Mouse (Mus musculus) fat pad, adult 2 months (tissue): ENCODE results near the gene Uvrag.
A peak's percentile ranks its signal among the peaks of the same experiment; 100 is the strongest.

Experiments used
- DNase-seq: peaks from one replicate; pipeline ENCODE4 v3.0.0-alpha.2; 2011; ENCODE audit warnings: low read depth, low spot score; ENCODE audit errors: extremely low read depth

The Uvrag gene

DNA sequence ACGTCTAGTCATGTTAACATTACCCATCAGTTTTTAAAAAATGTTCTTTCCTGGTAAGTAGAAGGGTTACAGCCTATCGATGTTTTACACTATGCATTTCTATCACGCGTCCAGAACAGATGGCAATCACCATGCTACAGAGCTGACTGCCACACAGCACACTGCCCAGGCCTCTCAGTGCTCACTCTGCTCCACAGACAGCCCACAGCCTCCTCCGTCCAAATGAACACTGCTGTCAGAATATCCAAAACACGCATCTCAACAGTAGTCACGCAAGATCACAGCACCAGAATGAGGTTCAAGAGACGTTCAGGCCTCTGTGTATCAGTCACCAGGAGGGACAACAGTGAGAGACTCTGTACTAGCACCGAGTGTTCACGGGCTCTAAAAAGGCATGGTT is 115.0 kb downstream of the Uvrag start:
- DNase-seq: no peak

DNA sequence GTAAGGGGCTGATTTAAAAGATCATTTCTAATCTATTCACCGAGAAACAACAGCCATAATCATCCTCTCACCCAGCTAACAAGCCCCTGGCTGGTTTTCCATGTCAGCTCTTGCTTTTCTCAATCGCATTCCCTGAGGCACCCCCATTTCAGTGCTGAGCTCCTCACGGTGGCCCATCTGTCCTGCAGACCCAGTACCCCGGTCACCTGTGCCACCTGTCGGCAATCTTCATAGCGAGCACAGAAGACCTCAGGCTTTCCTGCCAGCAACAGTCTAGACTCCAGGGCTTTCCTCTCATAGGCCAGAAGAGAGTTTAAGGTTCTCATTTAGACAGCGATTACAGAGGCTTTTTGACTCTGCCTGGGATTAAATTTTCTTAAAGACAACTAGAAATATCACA is 115.7 kb downstream of the Uvrag start:
- DNase-seq: no peak

DNA sequence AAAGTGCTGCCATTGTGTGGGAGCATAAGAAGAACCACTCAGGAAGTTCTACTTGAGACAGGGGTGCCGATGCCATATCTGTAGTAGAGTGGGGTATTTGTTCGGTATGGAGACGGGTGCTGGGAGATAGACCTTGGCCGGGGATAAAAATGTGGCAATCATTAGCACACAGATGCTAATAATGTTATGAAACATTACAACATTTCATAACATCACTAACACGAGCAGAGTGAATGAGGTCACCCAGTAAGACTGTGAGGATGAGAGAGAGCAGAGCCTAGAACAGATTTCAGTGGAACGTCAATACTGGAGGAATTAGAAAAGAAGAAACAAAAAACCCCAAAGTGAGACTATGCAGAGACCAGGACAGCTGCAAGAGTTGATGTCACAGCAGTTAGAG is 116.2 kb downstream of the Uvrag start:
- DNase-seq: peak; percentile 37

DNA sequence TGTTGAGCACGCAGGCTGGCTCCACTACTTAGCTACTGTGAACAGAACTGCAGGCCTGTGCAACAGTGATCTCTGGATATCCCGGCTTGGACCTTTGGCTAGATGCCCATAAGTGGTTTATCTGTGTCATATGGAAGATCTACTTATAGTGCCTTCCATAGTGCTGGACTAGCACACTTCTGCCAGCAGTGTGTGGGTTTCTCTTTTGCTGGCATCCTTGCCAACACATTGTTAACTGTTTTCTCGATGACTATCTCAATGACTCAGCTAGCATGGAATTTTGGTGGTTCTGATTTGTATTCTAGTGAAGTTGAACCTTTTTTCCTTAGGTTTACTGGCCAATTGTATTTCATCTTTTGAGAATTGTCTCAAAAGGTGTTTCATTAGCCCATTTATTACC is 117.0 kb downstream of the Uvrag start:
- peak; percentile 67 for DNase-seq

DNA sequence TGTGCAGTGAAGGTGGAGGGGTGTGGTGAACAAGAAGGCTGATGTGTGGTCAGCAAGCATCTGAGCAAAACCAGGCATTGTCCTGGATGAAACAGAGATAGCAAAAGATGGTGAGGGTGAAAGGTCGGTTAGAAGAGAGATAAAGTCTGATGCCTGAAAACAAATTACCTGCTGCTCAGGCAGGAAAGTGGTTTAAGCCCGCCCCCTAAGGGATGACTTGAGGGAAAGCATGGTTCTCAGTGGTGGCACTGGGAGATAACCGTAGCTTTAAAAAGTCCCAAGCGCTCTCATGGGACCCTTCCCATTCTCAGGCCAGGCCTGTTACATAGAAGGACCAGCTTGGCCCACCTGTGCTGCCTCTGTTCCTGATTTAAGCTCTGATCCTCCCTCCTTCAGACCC is 119.7 kb downstream of the Uvrag start:
- DNase-seq: no peak

DNA sequence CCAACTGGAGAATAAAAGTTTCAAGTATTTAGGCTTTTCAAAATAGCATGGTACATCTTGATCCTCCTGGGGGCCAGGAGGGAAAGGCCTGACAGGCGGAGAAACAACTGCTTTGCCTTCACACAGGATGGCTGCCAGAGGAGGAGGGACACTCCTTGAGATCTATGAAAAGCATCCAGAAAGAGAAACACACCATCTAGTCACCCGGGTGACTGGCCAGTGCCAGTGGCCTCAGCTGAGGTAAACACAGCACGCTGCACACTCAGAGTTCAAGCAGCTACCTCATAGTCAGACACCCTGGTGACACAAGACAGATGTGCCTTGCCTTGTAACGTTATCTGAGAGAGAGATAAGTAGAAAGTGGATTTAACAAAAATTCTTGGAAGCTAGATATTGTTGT is 120.6 kb downstream of the Uvrag start:
- DNase-seq: no peak

DNA sequence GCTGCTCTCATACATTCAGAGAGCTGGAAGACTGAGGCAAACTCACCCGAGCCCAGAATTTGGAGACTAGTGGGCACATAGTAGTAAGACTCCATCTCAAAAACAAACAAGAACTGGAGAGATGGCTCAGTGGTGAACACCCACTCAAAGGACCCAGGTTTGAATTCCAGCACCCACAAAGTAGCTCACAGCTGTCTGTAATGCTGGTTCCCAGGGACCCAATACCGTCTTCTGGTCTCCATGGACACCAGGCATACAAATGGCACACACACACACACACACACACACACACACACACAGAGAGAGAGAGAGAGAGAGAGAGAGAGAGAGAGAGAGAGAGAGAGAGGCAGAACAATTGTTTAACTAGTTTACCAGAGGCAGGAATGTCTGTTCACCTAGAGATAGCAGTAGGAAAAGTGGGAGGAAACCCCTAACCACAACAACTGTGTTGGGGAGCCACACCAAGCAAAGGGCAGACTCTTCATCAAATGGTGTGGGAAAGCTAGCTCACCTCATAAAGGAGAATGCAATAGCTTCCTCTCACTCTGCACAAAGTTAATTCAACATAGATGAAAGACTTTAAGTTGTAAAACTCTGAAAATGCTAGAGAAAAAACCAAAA is 123.6 kb downstream of the Uvrag start:
- no peak for DNase-seq

DNA sequence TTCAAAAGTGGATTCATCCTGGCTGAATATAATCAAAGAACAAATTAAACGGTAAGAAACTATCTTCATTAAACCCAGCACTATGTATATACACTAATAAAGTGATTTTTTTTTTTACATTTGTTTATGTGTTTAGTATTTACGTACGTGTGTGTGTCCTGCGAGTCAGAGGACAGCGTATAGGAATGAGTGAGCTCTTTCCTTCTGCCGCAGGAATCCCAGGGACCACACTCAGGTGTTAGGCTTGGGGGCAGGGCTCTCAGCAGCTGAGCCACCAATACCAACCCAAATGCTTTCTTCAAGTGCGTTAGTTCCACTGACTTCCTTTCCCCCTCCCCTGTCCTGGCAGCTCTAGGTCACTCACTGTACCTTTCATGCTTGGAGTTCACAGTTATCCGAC is 125.0 kb downstream of the Uvrag start:
- no peak for DNase-seq

DNA sequence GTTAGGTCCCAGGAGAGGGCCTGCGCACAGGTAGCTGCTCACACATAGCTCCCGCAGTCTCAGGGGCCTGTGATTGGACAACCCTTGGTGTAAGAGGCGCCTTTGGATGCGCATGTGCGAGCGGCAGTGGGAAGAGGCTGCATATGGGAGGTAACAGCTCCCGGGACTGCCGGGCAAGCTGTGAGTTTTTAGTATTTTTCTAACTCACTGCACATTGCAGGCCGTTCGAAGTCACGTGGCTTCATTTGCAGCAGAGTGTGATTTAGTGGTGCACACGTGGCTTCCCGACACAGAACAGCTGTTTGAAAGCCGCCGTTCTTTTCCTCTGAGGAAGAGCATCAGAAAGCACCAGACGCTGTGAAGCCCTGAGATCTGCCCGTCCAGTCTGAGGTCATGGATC is 125.5 kb downstream of the Uvrag start:
- no peak for DNase-seq

DNA sequence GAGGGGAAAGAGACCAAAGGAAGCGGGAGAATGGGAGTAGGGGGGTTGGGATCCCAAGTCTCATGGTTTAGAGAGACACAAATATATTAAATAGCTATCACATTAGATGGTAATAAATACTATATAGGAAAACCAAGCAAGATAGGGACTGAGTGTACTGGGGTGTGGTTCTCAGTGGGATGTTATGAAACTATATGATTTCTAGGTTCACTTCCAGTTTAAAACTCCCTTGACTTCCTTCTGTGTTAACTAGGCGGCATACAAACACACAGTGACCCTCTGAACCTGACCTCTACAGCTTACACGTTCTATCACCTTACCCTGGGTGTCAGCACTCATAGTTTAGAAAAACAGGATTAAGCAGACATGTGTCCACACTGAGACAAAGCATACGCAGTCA is 126.3 kb downstream of the Uvrag start:
- no peak for DNase-seq

DNA sequence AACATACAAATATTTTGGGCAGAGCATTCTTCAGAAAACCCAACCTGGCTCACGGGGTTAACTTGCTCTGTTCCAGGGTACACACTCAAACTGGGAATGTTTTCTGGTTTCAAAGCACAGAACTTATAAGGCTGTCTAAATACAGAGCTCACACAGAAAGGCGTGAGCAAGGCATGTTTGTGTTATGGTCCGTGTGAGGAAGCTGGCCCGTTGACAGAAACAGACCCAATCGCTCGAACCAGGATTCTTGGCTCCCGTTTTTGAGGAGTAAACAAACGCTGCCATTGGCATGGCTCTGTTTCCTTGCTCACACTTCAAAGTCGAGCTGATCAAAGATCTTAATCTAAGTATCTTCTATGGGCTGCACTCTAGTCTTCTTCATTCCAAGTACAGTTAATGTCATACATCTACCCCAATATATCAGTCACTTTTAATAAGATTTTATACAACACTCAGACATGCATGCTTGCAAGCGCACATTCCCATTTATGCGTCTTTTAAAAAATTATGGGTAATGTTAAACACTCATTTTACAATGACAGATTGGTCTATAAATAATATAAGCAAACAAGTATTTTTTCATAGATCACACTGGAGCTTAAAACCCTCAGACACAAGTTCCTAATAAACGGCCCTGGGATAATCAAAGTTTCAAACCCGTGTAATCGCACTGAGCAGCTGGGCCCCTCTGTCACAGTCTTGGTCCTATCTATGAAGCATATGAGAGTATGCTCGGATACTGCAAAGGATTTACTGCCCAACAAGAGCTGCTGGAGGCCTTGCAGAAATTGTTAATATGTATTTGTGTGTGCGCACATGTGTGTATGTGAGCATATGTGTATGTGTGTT is 133.2 kb downstream of the Uvrag start:
- DNase-seq: no peak

DNA sequence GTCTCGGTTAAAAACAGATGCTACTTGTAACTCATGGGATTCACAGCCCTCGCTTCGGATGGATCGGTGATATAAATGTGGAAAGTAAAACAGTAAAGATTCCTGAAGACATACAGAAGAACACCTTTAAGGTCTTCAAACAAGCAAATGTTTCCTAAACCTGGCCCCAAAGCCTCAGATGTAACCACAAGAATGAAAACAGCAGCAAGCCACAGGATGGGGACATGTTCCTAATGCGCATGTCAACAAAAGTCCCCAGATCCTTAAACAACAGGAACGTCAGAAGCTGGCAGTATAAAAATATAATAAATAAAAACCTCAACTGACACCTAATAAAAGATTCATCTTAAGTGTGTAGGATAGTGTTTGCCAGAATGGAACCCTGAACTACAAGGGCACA is 137.7 kb downstream of the Uvrag start:
- DNase-seq: no peak

DNA sequence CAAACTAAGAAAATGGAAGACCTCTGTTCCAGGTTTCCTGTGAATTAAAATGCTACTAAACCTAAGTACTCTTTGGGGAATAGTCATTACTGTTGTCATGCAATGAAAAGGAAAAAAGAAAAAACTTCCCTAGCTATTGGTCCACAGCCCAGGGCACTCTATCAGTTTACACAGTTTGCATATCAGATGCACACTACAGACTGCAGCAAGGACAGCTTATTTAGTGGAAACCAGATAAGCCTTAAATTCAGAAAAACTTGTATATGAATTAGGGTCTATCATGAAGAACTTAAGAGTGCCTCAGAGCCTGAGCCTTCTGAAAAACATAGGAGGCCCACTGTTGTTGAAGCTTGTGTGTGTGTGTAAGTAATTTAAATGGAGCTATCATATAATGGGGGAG is 142.2 kb downstream of the Uvrag start:
- DNase-seq: no peak

DNA sequence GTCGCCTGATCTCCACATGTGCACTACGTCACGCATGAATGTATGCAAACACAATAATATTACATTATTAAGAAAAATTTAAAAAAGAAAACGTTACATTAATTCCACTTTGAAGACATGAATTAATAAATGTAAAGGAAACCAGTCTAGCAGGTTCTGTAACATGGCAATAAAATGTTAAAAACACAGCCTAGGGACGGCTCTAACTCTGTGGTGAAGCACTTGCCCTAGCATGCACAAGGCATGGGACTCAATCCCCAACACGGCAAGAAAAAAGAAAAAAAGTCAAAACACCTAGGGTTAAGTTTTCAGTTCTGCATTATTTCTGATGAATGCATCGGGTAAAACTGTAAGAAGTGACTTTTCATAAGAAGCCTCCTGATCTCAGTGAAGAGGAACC is 143.2 kb downstream of the Uvrag start:
- DNase-seq: peak; percentile 49

DNA sequence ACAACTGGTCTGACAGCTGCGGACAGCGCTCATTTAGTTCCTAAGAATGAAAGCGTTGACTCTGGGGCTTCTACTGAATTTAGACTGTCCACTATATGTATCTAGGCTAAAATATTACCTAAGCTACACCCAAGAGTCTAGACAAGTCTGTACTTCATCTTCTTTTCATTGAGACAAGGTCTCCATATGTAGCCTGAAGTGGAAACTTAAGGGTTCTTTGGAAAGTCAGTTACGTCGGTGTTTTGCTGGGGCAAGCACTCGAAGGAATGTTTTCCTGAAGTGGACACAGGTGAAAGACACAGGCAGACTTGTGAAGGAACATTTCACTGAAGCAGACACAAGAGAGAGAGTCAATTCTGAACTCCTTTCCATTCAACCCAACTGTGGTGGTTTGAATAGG is 144.2 kb downstream of the Uvrag start:
- DNase-seq: no peak

DNA sequence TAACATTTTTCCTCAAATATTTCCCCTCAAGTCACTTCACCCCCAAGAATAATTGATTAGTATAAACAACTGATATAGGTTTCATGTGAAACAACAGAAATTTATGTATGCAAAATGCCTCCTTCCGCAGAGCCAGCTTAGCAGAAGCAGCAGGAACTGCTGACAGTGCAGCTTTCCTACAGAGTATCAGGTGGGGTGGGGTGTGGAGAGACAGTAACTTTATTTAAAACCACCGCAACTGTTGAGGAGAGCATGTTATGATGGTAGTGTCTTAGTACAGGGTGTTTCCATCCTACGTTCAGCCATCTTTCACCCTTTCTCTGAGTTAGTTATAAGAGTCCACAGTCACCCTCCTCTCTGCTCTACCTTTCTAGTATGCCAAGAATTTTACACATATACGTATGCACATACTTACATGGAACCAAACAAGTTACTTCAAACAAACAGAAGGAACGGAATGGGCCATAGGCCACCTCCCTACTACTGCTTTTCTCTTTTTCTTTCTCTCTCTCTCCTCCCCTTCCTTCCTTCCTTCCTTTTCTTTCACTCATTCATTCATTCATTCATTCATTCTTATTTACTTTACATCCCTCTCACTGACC is 145.7 kb downstream of the Uvrag start:
- no peak for DNase-seq

DNA sequence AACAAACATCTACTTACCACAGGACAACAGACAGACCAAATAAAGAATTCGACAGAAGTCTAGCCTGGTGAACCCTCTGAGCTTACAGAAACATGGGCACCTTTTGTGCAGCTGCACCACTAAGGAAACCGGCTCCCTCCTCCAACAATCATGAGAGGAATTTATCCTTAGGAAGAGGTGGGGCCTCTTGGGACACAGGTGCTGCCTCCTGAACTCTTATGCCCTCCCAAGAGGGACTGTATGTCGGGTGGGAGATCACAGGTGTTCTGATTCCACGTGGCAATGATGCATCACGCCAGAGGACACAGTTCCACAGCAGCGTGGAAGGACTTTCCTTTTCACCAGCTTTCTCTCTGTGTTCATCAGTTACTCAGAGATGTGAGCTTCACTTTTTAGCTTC is 146.8 kb downstream of the Uvrag start:
- DNase-seq: no peak

DNA sequence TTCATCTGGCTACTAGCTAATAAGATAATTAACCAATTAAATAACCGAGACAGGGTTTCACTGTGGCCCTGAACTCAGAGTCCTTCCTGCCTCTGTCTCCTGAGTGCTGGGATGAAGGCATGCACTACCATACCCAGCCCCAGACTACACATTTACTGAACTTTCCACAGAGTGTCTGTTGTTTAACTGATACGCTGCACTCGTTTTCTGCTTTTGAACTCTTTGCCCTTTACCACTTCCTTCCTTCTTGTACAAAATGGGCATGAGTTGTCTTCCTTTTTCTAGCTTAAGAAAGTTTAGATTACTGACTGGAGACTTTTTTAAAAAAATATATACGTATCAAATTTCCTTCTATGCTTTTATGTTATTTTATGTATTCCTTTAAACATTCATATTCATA is 147.5 kb downstream of the Uvrag start:
- DNase-seq: no peak

DNA sequence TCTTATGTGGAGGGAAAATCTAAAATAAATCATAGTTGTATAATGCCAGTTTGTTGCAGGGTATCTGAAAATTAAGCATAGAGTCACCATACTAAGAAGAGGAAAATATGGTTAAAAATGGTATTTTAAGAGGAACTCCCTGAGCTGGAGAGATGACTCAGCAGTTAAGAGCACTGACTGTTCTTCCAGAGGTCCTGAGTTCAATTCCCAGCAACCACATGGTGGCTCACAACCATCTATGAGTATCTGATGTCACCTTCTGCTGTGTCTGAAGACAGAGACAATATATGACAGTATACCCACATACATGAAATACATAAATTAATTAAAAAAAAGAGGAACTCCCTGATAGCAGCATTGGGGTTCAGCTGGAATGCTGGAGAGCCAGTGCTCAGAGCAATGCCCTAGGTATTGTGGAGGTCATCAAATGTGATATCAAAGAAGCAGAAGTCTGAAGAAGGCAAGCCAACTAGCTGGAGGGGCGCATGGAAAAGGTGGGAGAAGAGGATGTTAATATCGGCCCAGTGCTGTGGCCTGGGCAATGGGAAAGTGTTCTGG is 149.7 kb downstream of the Uvrag start:
- no peak for DNase-seq

DNA sequence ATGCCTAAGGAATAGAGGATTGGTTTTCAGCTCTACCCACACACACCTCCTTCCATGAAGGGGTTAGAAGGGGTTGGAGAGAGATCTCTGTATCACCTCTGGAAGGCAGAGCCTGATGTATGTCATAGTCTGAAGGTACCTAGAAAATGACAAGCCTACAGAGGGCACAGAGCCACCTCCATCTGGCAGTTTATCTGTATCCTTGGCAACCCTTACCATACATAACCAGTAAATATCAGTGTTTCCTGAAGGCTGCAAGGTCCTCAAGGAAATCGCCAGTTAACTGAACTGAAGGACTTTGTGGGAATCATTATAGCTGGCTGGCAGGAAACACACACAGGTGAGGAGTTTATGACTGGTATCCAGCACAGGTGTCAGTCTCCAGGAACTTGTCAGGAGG is 150.4 kb downstream of the Uvrag start:
- DNase-seq: no peak

DNA sequence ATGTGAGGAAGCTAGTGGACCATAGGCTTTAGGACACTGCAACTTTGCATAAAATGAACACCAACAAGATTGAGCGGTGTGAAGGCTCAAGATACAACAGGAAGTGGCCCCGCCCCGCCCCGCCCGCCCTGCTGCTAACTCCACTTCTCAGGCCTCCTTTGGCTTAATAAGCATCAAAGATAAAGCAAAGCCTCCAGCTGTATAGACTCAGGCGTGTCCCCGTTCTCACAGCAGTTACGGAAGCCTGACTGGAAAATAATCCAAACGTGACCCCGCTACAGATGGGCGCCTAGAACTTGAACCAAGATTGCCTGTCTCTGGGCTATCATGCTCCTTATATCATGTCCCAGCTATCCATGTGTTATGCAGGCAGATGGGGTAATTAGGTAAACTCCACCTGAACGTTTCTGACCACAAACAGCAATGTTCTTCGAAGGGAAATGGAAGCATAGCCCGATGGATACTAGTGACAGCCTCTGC is 153.9 kb downstream of the Uvrag start:
- DNase-seq: no peak

DNA sequence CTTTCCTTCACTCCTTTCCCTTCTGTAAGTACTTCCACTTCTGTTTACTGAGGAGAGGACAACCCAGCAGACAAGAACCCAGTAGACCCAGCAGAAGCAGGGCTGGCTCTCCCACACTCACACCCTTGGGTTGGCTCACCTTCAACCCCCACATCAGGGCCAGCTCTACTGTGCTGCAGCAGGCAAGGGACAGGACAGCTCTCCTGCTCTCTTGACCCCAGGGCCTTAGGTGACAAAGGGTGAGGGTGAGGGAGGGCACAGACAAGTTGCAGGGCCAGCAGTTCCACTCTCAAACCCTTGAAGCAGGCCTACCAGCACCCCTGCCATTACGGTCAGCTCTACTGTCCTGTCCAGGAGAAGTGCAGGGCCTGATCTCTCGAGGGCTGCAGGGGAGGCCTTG is 155.0 kb downstream of the Uvrag start:
- DNase-seq: no peak
